Mouse (Mus musculus) brain, adult 10 weeks (tissue): ENCODE results near the gene Anapc7. TPM values are rescaled to one million over a fixed set of nuclear protein-coding genes. Genes with fewer than 3 reads are reported as not detected.

ENCODE experiments used
- polyA plus RNA-seq: library from polyadenylated mRNA; stranded (reverse); fragments of 350-450 nt; fragmentation: Illumina TruSeq; extraction: RNeasy Lipid Tissue Mini Kit (QIAGEN cat#74804); gene quantifications from one replicate; pipeline ENCODE4 v1.2.3, GENCODE M21; 2015; ENCODE audit warnings: low read depth, low replicate concordance

Gene Anapc7
- 33.7 TPM for polyA plus RNA-seq

GRCm38 (mm10) chr5:122421271-122422068 lies at the start of gene Anapc7:
TSS of gene Anapc7 (plus strand) at chr5:122421693.

GRCm38 (mm10) chr5:122372192-122372769 lies 49.2 kb upstream of the Anapc7 start, which contains the start of gene Fam216a:
TSS of gene Fam216a (minus strand) at chr5:122372364.

GRCm38 (mm10) chr5:122391786-122392180 lies 29.7 kb upstream of the Anapc7 start, which contains the start of gene Arpc3:
TSS of gene Arpc3 (plus strand) at chr5:122391878.

Other genes with a start within 250 kb of the Anapc7 start
- 2.3 TPM for gene Hvcn1, start 214.9 kb upstream of the Anapc7 start, polyA plus RNA-seq
- gene Tctn1, start 157.2 kb upstream of the Anapc7 start, polyA plus RNA-seq: 13.6 TPM
- 38.6 TPM for gene Pptc7, start 137.3 kb upstream of the Anapc7 start, polyA plus RNA-seq
- 4.4 TPM for gene Rad9b, start 67.5 kb upstream of the Anapc7 start, polyA plus RNA-seq
- gene Vps29, start 67.3 kb upstream of the Anapc7 start, polyA plus RNA-seq: 303 TPM
- gene Gpn3, start 49.8 kb upstream of the Anapc7 start, polyA plus RNA-seq: 26.3 TPM
- gene Fam216a, start 49.3 kb upstream of the Anapc7 start, polyA plus RNA-seq: 93.5 TPM
- gene Arpc3, start 29.8 kb upstream of the Anapc7 start, polyA plus RNA-seq: 466 TPM
- 449 TPM for gene Atp2a2, start 80.5 kb downstream of the Anapc7 start, polyA plus RNA-seq
- gene Ift81, start 192.8 kb downstream of the Anapc7 start, polyA plus RNA-seq: 32.1 TPM
- 7.0 TPM for gene P2rx7, start 222.2 kb downstream of the Anapc7 start, polyA plus RNA-seq